Mouse (Mus musculus) liver, embryonic 14.5 days (tissue): Measurements from ENCODE around the gene Npy5r.

Experiments used
- CTCF ChIP-seq: IDR thresholded peaks from 2 replicates; pipeline ENCODE4 v1.5.1; 2016; ENCODE audit warnings: antibody characterized with exemption, low read depth, control low read depth
- EP300 ChIP-seq: IDR thresholded peaks from 2 replicates; pipeline ENCODE4 v1.6.1; 2016; ENCODE audit warnings: antibody characterized with exemption, low read depth

DNA sequence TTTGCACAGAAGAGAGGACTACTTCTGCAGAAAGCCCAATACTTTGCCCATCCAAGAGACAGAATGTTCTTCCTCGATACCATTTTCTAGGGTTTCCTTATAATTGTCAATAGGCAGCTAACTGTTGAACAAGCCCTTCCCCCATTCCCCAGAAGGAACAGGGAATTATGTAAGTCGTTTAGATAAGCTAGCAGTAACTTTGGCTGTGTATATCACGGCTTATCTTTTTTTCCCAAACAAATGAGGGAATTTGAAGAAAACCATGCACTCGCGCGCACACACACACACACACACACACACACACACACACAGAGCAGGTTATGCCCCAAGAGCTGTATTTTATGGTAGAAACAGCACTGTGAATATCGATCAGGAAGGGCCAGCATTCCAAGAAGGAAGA is 10.9 kb upstream of the Npy5r start:
- TF ChIP-seq CTCF (no peak), EP300 (no peak)
